In the genomic region with DNA sequence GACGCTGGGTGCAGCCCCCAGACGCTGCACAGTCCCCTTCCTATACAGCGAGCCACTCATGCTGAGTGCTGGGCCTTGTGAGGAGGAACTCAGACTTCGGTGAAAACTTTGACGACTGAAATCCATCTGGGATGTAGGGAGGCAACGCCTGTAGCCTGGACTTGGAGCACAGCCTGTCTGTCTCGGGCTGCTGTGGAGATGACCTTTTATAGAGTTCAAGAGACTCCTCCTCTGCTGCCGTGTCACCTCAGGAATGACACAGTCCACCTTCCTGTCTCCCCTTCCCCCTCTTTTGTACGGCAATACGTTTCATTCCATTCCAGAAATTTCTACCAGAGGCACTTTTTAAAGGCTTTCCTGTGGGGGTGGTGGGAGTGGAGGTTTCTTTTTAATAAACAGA, we compare ENCODE assay signal across 21 mouse cellular contexts. TPM values are rescaled to one million over a fixed set of nuclear protein-coding genes. Genes with fewer than 3 reads are reported as not detected.
DNase-seq lines count a peak whose midpoint lies in the region; ATAC-seq and TF ChIP-seq lines count a peak whose summit lies in the region.
"Had no signal": no experiment of that assay in that cellular context is flagged by ENCODE, and none has a peak within 500 bp of the region (broad histone marks: within the 10 kb centered on the region; RNA-seq: fewer than 3 reads in every experiment).

TSS of gene Krt20 (minus strand) at position 179 of the 400 bp plus-strand sequence.

- no peaks in the 10 kb centered on the region for H3K27me3 ChIP-seq in erythroblast, embryonic 14.5 days (ENCODE audit: control insufficient read depth)
- no peaks in the 10 kb centered on the region for H3K27me3 ChIP-seq in lung, embryonic 14.5 days (ENCODE audit: insufficient read depth, low read length)
- no peaks in the 10 kb centered on the region for H3K27me3 ChIP-seq in liver, embryonic 11.5 days (replicated peaks; ENCODE audit: control insufficient read depth, insufficient read depth, low read length)
- H3K27me3 ChIP-seq in stomach, postnatal 0 days (ENCODE audit: control insufficient read depth, insufficient read depth, low read length), result no peaks in the 10 kb centered on the region
- no peaks in the 10 kb centered on the region for H3K27me3 ChIP-seq in forebrain, postnatal 0 days (ENCODE audit: insufficient read depth, low read length)
- H3K27me3 ChIP-seq in hindbrain, embryonic 14.5 days (ENCODE audit: control insufficient read depth, insufficient read depth, low read length), result no peaks in the 10 kb centered on the region
- H3K27me3 ChIP-seq: embryonic facial prominence, embryonic 13.5 days; forebrain, embryonic 12.5 days had no signal

- no peaks in the 10 kb centered on the region for H3K9me3 ChIP-seq in erythroblast, embryonic 14.5 days (ENCODE audit: control insufficient read depth, low read length)
- no peaks in the 10 kb centered on the region for H3K9me3 ChIP-seq in lung, embryonic 14.5 days (ENCODE audit: low read depth, low read length)
- H3K9me3 ChIP-seq in liver, embryonic 11.5 days (ENCODE audit: control insufficient read depth, low read length), result no peaks in the 10 kb centered on the region
- no peaks in the 10 kb centered on the region for H3K9me3 ChIP-seq in stomach, postnatal 0 days (ENCODE audit: control insufficient read depth, low read length)
- H3K9me3 ChIP-seq in forebrain, postnatal 0 days (ENCODE audit: low read length), result no peaks in the 10 kb centered on the region
- H3K9me3 ChIP-seq in hindbrain, embryonic 14.5 days (ENCODE audit: control insufficient read depth, low read length), result no peaks in the 10 kb centered on the region
- H3K9me3 ChIP-seq: embryonic facial prominence, embryonic 13.5 days; forebrain, embryonic 12.5 days had no signal

- H3K4me1 ChIP-seq in erythroblast, embryonic 14.5 days (ENCODE audit: control insufficient read depth), result no peaks in the 10 kb centered on the region
- H3K4me1 ChIP-seq in lung, embryonic 14.5 days (ENCODE audit: insufficient read depth), result no peaks in the 10 kb centered on the region; the same call in 1 of the 2 replicates
- H3K4me1 ChIP-seq in liver, embryonic 11.5 days (replicated peaks; ENCODE audit: control insufficient read depth, insufficient read depth, low read length), result no peaks in the 10 kb centered on the region
- H3K4me1 ChIP-seq in stomach, postnatal 0 days (replicated peaks; ENCODE audit: control insufficient read depth, insufficient read depth), result no peaks in the 10 kb centered on the region
- no peaks in the 10 kb centered on the region for H3K4me1 ChIP-seq in forebrain, postnatal 0 days (ENCODE audit: insufficient read depth)
- H3K4me1 ChIP-seq in hindbrain, embryonic 14.5 days (replicated peaks; ENCODE audit: control insufficient read depth, insufficient read depth, low read length), result no peaks in the 10 kb centered on the region
- H3K4me1 ChIP-seq: forebrain, embryonic 12.5 days had no signal

- ATAC-seq in erythroblast, adult 5-6 weeks (replicated peaks; ENCODE audit: low FRiP score, poor library complexity, severe bottlenecking), result no peak
- ATAC-seq in lung, embryonic 14.5 days (ENCODE audit: insufficient read depth), result no peak
- no peak for ATAC-seq in liver, embryonic 11.5 days (replicated peaks; ENCODE audit: low FRiP score)
- peak; percentile 77 for ATAC-seq in stomach, postnatal 0 days (ENCODE audit: low FRiP score, low TSS enrichment)
- ATAC-seq in forebrain, postnatal 0 days, result no peak
- no peak for ATAC-seq in hindbrain, embryonic 14.5 days (ENCODE audit: low FRiP score)
- ATAC-seq: midbrain, embryonic 16.5 days had no signal

- no peak within 1 kb of the TSS for H3K4me2 ChIP-seq in lung, embryonic 14.5 days
- peak within 1 kb of the TSS; percentile 44 for H3K4me2 ChIP-seq in liver, embryonic 11.5 days
- peak within 1 kb of the TSS; percentile 11 for H3K4me2 ChIP-seq in stomach, postnatal 0 days (replicated peaks; ENCODE audit: low read depth)
- no peak within 1 kb of the TSS for H3K4me2 ChIP-seq in forebrain, postnatal 0 days (ENCODE audit: low read depth)
- no peak within 1 kb of the TSS for H3K4me2 ChIP-seq in hindbrain, embryonic 14.5 days (replicated peaks)
- H3K4me2 ChIP-seq: embryonic facial prominence, embryonic 13.5 days; forebrain, embryonic 12.5 days had no signal

- 13% methylated on average over 10 of the region's 10 CpGs for WGBS in lung, embryonic 14.5 days
- WGBS in liver, embryonic 11.5 days, result 44% methylated on average over 10 of the region's 10 CpGs
- WGBS in stomach, postnatal 0 days, result 22% methylated on average over 10 of the region's 10 CpGs
- WGBS in forebrain, postnatal 0 days, result 67% methylated on average over 10 of the region's 10 CpGs
- WGBS in hindbrain, embryonic 14.5 days, result 63% methylated on average over 10 of the region's 10 CpGs

- peak within 1 kb of the TSS; percentile 32 for H3K4me3 ChIP-seq in erythroblast, embryonic 14.5 days (replicated peaks)
- H3K4me3 ChIP-seq in lung, embryonic 14.5 days (ENCODE audit: low read depth, low read length), result no peak within 1 kb of the TSS
- peak within 1 kb of the TSS; percentile 34 for H3K4me3 ChIP-seq in liver, embryonic 11.5 days (ENCODE audit: low read depth, low read length)
- no peak within 1 kb of the TSS for H3K4me3 ChIP-seq in stomach, postnatal 0 days (ENCODE audit: low read depth, low read length)
- no peak within 1 kb of the TSS for H3K4me3 ChIP-seq in forebrain, postnatal 0 days (ENCODE audit: low read depth, low read length)
- no peak within 1 kb of the TSS for H3K4me3 ChIP-seq in hindbrain, embryonic 14.5 days (replicated peaks; ENCODE audit: low read length)
- H3K4me3 ChIP-seq: embryonic facial prominence, embryonic 13.5 days; forebrain, embryonic 12.5 days; gastrocnemius, adult 2 months; layer of hippocampus, adult 2 months had no signal

- no peak for TF ChIP-seq EP300 in stomach, postnatal 0 days (optimal IDR thresholded peaks at IDR 0.05)

- TF ChIP-seq CTCF in lung, embryonic 14.5 days (IDR thresholded peaks at IDR 0.05; ENCODE audit: low read depth), result no peak
- TF ChIP-seq CTCF in stomach, postnatal 0 days (IDR thresholded peaks at IDR 0.05; ENCODE audit: low read depth), result no peak
- no peak for TF ChIP-seq CTCF in forebrain, postnatal 0 days (IDR thresholded peaks at IDR 0.05; ENCODE audit: low read depth)

- H3K9ac ChIP-seq in lung, embryonic 14.5 days, result no peak within 1 kb of the TSS
- H3K9ac ChIP-seq in liver, embryonic 11.5 days (ENCODE audit: low read depth, low read length), result no peak within 1 kb of the TSS
- peak within 1 kb of the TSS; percentile 35; the same call in 1 of the 2 replicates for H3K9ac ChIP-seq in stomach, postnatal 0 days (ENCODE audit: low read length)
- no peak within 1 kb of the TSS for H3K9ac ChIP-seq in forebrain, postnatal 0 days
- no peak within 1 kb of the TSS for H3K9ac ChIP-seq in hindbrain, embryonic 14.5 days
- H3K9ac ChIP-seq: embryonic facial prominence, embryonic 13.5 days; forebrain, embryonic 12.5 days had no signal

- no peaks in the 10 kb centered on the region for H3K36me3 ChIP-seq in erythroblast, embryonic 14.5 days (ENCODE audit: control insufficient read depth)
- no peaks in the 10 kb centered on the region for H3K36me3 ChIP-seq in lung, embryonic 14.5 days (ENCODE audit: insufficient read depth)
- H3K36me3 ChIP-seq in liver, embryonic 11.5 days (ENCODE audit: control insufficient read depth, insufficient read depth, low read length), result no peaks in the 10 kb centered on the region
- no peaks in the 10 kb centered on the region for H3K36me3 ChIP-seq in stomach, postnatal 0 days (ENCODE audit: control insufficient read depth, insufficient read depth, low read length)
- H3K36me3 ChIP-seq in forebrain, postnatal 0 days (ENCODE audit: insufficient read depth), result no peaks in the 10 kb centered on the region
- H3K36me3 ChIP-seq in hindbrain, embryonic 14.5 days (replicated peaks; ENCODE audit: control insufficient read depth, insufficient read depth), result no peaks in the 10 kb centered on the region
- H3K36me3 ChIP-seq: embryonic facial prominence, embryonic 13.5 days; forebrain, embryonic 12.5 days had no signal

- no peak within 1 kb of the TSS for H3K27ac ChIP-seq in lung, embryonic 14.5 days (ENCODE audit: low read depth)
- no peak within 1 kb of the TSS for H3K27ac ChIP-seq in liver, embryonic 11.5 days (ENCODE audit: low read depth, low read length)
- H3K27ac ChIP-seq in stomach, postnatal 0 days (replicated peaks), result no peak within 1 kb of the TSS
- no peak within 1 kb of the TSS for H3K27ac ChIP-seq in forebrain, postnatal 0 days (ENCODE audit: low read depth, low read length)
- no peak within 1 kb of the TSS for H3K27ac ChIP-seq in hindbrain, embryonic 14.5 days
- H3K27ac ChIP-seq: embryonic facial prominence, embryonic 13.5 days; forebrain, embryonic 12.5 days; gastrocnemius, adult 2 months; layer of hippocampus, adult 2 months had no signal

- DNase-seq in lung, embryonic 14.5 days, result peak; percentile 7
- no peak for DNase-seq in lung, postnatal 4 days
- no peak for DNase-seq in liver, embryonic 11.5 days (ENCODE audit: low spot score)
- DNase-seq in stomach, postnatal 0 days (ENCODE audit: low spot score), result peak; percentile 42
- DNase-seq in forebrain, postnatal 0 days, result no peak
- no peak for DNase-seq in hindbrain, embryonic 14.5 days (ENCODE audit: low spot score)
- DNase-seq: adrenal gland, postnatal 10 days; cerebellum, adult 9-10 months; gastrocnemius, adult 2 months; kidney, adult 18-20 months; lung, adult 2 months; right cerebral cortex, postnatal 25 days; thymus, postnatal 36 days had no signal

RNA-seq across cellular contexts. Expression of gene Krt20, which starts in this region (rescaled TPM):
- polyA plus RNA-seq in erythroblast, embryonic 14.5 days (2012), result not detected in 2 replicates
- not detected in 2 replicates for total RNA-seq in erythroblast, adult 5-6 weeks (2015; ENCODE audit: low replicate concordance)
- total RNA-seq in erythroblast, adult 5-6 weeks (2017; ENCODE audit: low replicate concordance), result not detected in 2 replicates
- polyA plus RNA-seq in lung, embryonic 14.5 days (2014; fragmentation: Nextera tagmentation; extraction: Ambion mirVana), result 0.28 and 0.42 TPM in 2 replicates
- polyA plus RNA-seq in liver, embryonic 11.5 days (2014; fragmentation: Nextera tagmentation; extraction: Ambion mirVana), result 32.1 and 34.1 TPM in 2 replicates
- 110 and 119 TPM in 2 replicates for polyA plus RNA-seq in stomach, postnatal 0 days (2015; fragmentation: Nextera tagmentation; extraction: Ambion mirVana)
- total RNA-seq in forebrain, postnatal 0 days (2014; rRNA removed), result not detected in 2 replicates
- polyA plus RNA-seq in forebrain, postnatal 0 days (2015; fragmentation: Nextera tagmentation; extraction: Ambion mirVana), result 0.09 and 0.10 TPM in 2 replicates
- 0.14 TPM in 1 of 2 replicates, not detected in the other for polyA plus RNA-seq in hindbrain, embryonic 14.5 days (2014; fragmentation: Nextera tagmentation; extraction: Ambion mirVana)
- total RNA-seq: gastrocnemius, adult 2 months; layer of hippocampus, adult 2 months; left cerebral cortex, postnatal 25 days; megakaryocyte progenitor cell, adult 5-6 weeks had no signal
- polyA plus RNA-seq: lung, adult 2 months had no signal

Comparison
In these comparisons a context has a peak if more than half of its experiments do, and no peak if none do; other contexts are left out.
1. RNA of gene Krt20 (polyA plus RNA-seq): 110 to 119 TPM in stomach, postnatal 0 days and 32.1 to 34.1 TPM in liver, embryonic 11.5 days; 0.28 to 0.42 TPM in lung, embryonic 14.5 days, 0.09 to 0.10 TPM in forebrain, postnatal 0 days, 0.14 TPM in hindbrain, embryonic 14.5 days and not detected in erythroblast, embryonic 14.5 days; every median in the first group is over 10 times any median in the second.
2. Peak in DNase-seq in lung, embryonic 14.5 days; RNA of the gene not detected or under 1 TPM.
3. H3K4me3 ChIP-seq: peak in erythroblast, embryonic 14.5 days (single experiment) and liver, embryonic 11.5 days (single experiment); none in lung, embryonic 14.5 days (single experiment), stomach, postnatal 0 days (single experiment), forebrain, postnatal 0 days (single experiment) and hindbrain, embryonic 14.5 days (single experiment).
4. H3K4me2 ChIP-seq: peak in liver, embryonic 11.5 days (single experiment) and stomach, postnatal 0 days (single experiment); none in lung, embryonic 14.5 days (single experiment), forebrain, postnatal 0 days (single experiment) and hindbrain, embryonic 14.5 days (single experiment).